In the genomic region with DNA sequence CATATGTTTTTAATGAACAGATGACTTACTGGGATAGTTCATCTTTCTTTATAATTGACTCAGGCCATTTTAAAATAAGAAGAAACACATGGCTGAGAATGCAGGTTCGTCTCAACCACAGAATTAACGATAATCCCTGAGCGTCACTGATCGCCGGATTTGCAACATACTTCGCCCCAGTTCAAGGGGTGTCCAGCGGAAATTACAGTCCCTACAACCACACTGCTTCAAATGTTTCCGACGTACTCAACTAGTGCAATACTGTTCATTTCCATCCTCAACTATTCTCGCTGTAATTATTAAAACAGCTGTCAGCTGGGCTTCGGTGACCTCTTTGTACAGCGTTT, we compare ENCODE assay signal across 8 mouse cellular contexts. TPM values are rescaled to one million over a fixed set of nuclear protein-coding genes. Genes with fewer than 3 reads are reported as not detected.
DNase-seq lines count a peak whose midpoint lies in the region; ATAC-seq and TF ChIP-seq lines count a peak whose summit lies in the region.

No protein-coding gene starts in this region.

- peak overlapping the region; percentile 95 for H3K4me3 ChIP-seq in kidney, embryonic 16.5 days (ENCODE audit: low read length)
- H3K4me3 ChIP-seq in brown adipose tissue, adult 24 weeks (ENCODE audit: insufficient read depth, low read depth, low read length), result peak overlapping the region; percentile 91
- peak overlapping the region; percentile 91 for H3K4me3 ChIP-seq in heart, embryonic 16.5 days (ENCODE audit: low read length)
- H3K4me3 ChIP-seq in lung, embryonic 15.5 days, result peak overlapping the region; percentile 98
- peak overlapping the region; percentile 91 for H3K4me3 ChIP-seq in small intestine, adult 2 months (ENCODE audit: low read depth, low read length)

- peak overlapping the region; percentile 86 for H3K4me2 ChIP-seq in kidney, embryonic 16.5 days (replicated peaks; ENCODE audit: low read depth, low read length)
- H3K4me2 ChIP-seq in heart, embryonic 16.5 days (ENCODE audit: low read depth, low read length), result peak overlapping the region; percentile 89
- H3K4me2 ChIP-seq in lung, embryonic 15.5 days, result peak overlapping the region; percentile 90

- 6% methylated on average over 12 of the region's 12 CpGs for WGBS in kidney, embryonic 16.5 days
- 6% methylated on average over 12 of the region's 12 CpGs for WGBS in heart, embryonic 16.5 days
- WGBS in lung, embryonic 15.5 days, result 7% methylated on average over 12 of the region's 12 CpGs
- 1% methylated on average over 12 of the region's 12 CpGs for WGBS in small intestine, adult 2 months

- H3K9me3 ChIP-seq in kidney, embryonic 16.5 days (ENCODE audit: low read length), result no peaks in the 10 kb centered on the region
- H3K9me3 ChIP-seq in heart, embryonic 16.5 days (replicated peaks; ENCODE audit: control insufficient read depth, low read length), result no peaks in the 10 kb centered on the region
- H3K9me3 ChIP-seq in lung, embryonic 15.5 days, result no peaks in the 10 kb centered on the region

- peaks cover 13% of the 10 kb centered on the region; the same call in 1 of the 2 replicates for H3K36me3 ChIP-seq in kidney, embryonic 16.5 days (ENCODE audit: insufficient read depth, low read length)
- H3K36me3 ChIP-seq in heart, embryonic 16.5 days (ENCODE audit: control insufficient read depth, insufficient read depth), result peaks cover 16% of the 10 kb centered on the region
- H3K36me3 ChIP-seq in lung, embryonic 15.5 days, result peaks cover 11% of the 10 kb centered on the region
- peaks cover 11% of the 10 kb centered on the region for H3K36me3 ChIP-seq in small intestine, adult 2 months (ENCODE audit: control insufficient read depth, insufficient read depth, low read length)

- H3K9ac ChIP-seq in kidney, embryonic 16.5 days (replicated peaks; ENCODE audit: low read length), result peak overlapping the region; percentile 86
- H3K9ac ChIP-seq in heart, embryonic 16.5 days (ENCODE audit: low read length), result peak overlapping the region; percentile 85
- H3K9ac ChIP-seq in lung, embryonic 15.5 days, result peak overlapping the region; percentile 70

- no peak for DNase-seq in kidney, postnatal 10 days
- no peak for DNase-seq in adipocyte (ENCODE audit: low spot score)
- DNase-seq in adrenal gland, postnatal 25 days, result no peak

- peaks cover 14% of the 10 kb centered on the region; the same call in 1 of the 2 replicates for H3K4me1 ChIP-seq in kidney, embryonic 16.5 days (ENCODE audit: insufficient read depth, low read length)
- H3K4me1 ChIP-seq in brown adipose tissue, adult 24 weeks (ENCODE audit: control insufficient read depth, insufficient read depth, insufficient read length, low read length), result peaks cover 3% of the 10 kb centered on the region; the same call in 1 of the 2 replicates
- H3K4me1 ChIP-seq in heart, embryonic 16.5 days (ENCODE audit: control insufficient read depth, insufficient read depth, low read length), result peaks cover 13% of the 10 kb centered on the region
- H3K4me1 ChIP-seq in lung, embryonic 15.5 days, result peaks cover 23% of the 10 kb centered on the region; the same call in 1 of the 2 replicates
- H3K4me1 ChIP-seq in small intestine, adult 2 months (ENCODE audit: control insufficient read depth, insufficient read depth, insufficient read length, low read length), result no peaks in the 10 kb centered on the region; the same call in 1 of the 2 replicates

- H3K27ac ChIP-seq in kidney, embryonic 16.5 days (ENCODE audit: low read length), result no peak overlapping the region
- H3K27ac ChIP-seq in brown adipose tissue, adult 24 weeks (replicated peaks; ENCODE audit: low read depth, low read length), result peak overlapping the region; percentile 69
- peak overlapping the region; percentile 91 for H3K27ac ChIP-seq in heart, embryonic 16.5 days (ENCODE audit: low read length)
- no peak overlapping the region for H3K27ac ChIP-seq in lung, embryonic 15.5 days
- peak overlapping the region; percentile 96 for H3K27ac ChIP-seq in small intestine, adult 2 months (ENCODE audit: insufficient read depth, low read depth, low read length)

- H3K27me3 ChIP-seq in kidney, embryonic 16.5 days (ENCODE audit: insufficient read depth, low read length), result no peaks in the 10 kb centered on the region
- no peaks in the 10 kb centered on the region for H3K27me3 ChIP-seq in heart, embryonic 16.5 days (ENCODE audit: control insufficient read depth, insufficient read depth, low read length)
- no peaks in the 10 kb centered on the region for H3K27me3 ChIP-seq in lung, embryonic 15.5 days
- no peaks in the 10 kb centered on the region for H3K27me3 ChIP-seq in small intestine, adult 2 months (ENCODE audit: control insufficient read depth, insufficient read depth, low read length)

- ATAC-seq in kidney, embryonic 16.5 days (ENCODE audit: low FRiP score, low TSS enrichment), result no peak
- ATAC-seq in heart, embryonic 16.5 days (replicated peaks; ENCODE audit: extremely low read depth, insufficient read depth, low FRiP score), result no peak
- no peak for ATAC-seq in lung, embryonic 15.5 days (ENCODE audit: borderline replicate concordance, extremely low read depth, low FRiP score, low TSS enrichment)

- no peak for TF ChIP-seq CTCF in small intestine, adult 2 months (IDR thresholded peaks at IDR 0.05; ENCODE audit: extremely low read depth, insufficient read length, insufficient replicate concordance, low read depth, low read length)

- TF ChIP-seq POLR2A in small intestine, adult 2 months (IDR thresholded peaks at IDR 0.05; ENCODE audit: low read depth, low read length), result no peak

RNA-seq across cellular contexts. Expression of gene Ankrd12, which starts 1.1 kb away (rescaled TPM):
- 24.1 and 28.0 TPM in 2 replicates for polyA plus RNA-seq in kidney, embryonic 16.5 days (2015; fragmentation: Nextera tagmentation; extraction: Ambion mirVana)
- 10.0 and 10.5 TPM in 2 replicates for polyA plus RNA-seq in brown adipose tissue, adult 24 weeks (2012; ENCODE audit: insufficient read depth, insufficient read length, missing spikeins)
- polyA plus RNA-seq in heart, embryonic 16.5 days (2015; fragmentation: Nextera tagmentation; extraction: Ambion mirVana), result 19.3 and 21.5 TPM in 2 replicates
- polyA plus RNA-seq in lung, embryonic 15.5 days (2015; fragmentation: Nextera tagmentation; extraction: Ambion mirVana), result 15.5 and 18.5 TPM in 2 replicates
- polyA plus RNA-seq in small intestine, adult 2 months (2012; rRNA removed), result 0.91 and 2.0 TPM in 2 replicates
- 25.3 and 33.4 TPM in 2 replicates for total RNA-seq in adrenal gland, postnatal 25 days (2021)

RNA-seq across cellular contexts. Expression of gene Ndufv2, which starts 25.6 kb away (rescaled TPM):
- 385 and 423 TPM in 2 replicates for polyA plus RNA-seq in kidney, embryonic 16.5 days (2015; fragmentation: Nextera tagmentation; extraction: Ambion mirVana)
- 2,020 and 2,029 TPM in 2 replicates for polyA plus RNA-seq in brown adipose tissue, adult 24 weeks (2012; ENCODE audit: insufficient read depth, insufficient read length, missing spikeins)
- 721 and 751 TPM in 2 replicates for polyA plus RNA-seq in heart, embryonic 16.5 days (2015; fragmentation: Nextera tagmentation; extraction: Ambion mirVana)
- 306 and 313 TPM in 2 replicates for polyA plus RNA-seq in lung, embryonic 15.5 days (2015; fragmentation: Nextera tagmentation; extraction: Ambion mirVana)
- 17.0 and 28.7 TPM in 2 replicates for polyA plus RNA-seq in small intestine, adult 2 months (2012; rRNA removed)
- total RNA-seq in adrenal gland, postnatal 25 days (2021), result 278 and 311 TPM in 2 replicates

RNA-seq across cellular contexts. Expression of gene Washc1, which starts 35.5 kb away (rescaled TPM):
- polyA plus RNA-seq in kidney, embryonic 16.5 days (2015; fragmentation: Nextera tagmentation; extraction: Ambion mirVana), result 45.6 and 50.7 TPM in 2 replicates
- polyA plus RNA-seq in brown adipose tissue, adult 24 weeks (2012; ENCODE audit: insufficient read depth, insufficient read length, missing spikeins), result 12.1 and 15.1 TPM in 2 replicates
- polyA plus RNA-seq in heart, embryonic 16.5 days (2015; fragmentation: Nextera tagmentation; extraction: Ambion mirVana), result 31.6 and 32.0 TPM in 2 replicates
- 36.8 and 37.4 TPM in 2 replicates for polyA plus RNA-seq in lung, embryonic 15.5 days (2015; fragmentation: Nextera tagmentation; extraction: Ambion mirVana)
- 11.6 and 32.3 TPM in 2 replicates for polyA plus RNA-seq in small intestine, adult 2 months (2012; rRNA removed)
- 35.9 and 43.4 TPM in 2 replicates for total RNA-seq in adrenal gland, postnatal 25 days (2021)

RNA-seq across cellular contexts. Expression of gene Ddx11, which starts 47.5 kb away (rescaled TPM):
- 22.4 and 25.4 TPM in 2 replicates for polyA plus RNA-seq in kidney, embryonic 16.5 days (2015; fragmentation: Nextera tagmentation; extraction: Ambion mirVana)
- 0.71 TPM in 1 of 2 replicates, not detected in the other for polyA plus RNA-seq in brown adipose tissue, adult 24 weeks (2012; ENCODE audit: insufficient read depth, insufficient read length, missing spikeins)
- 10.4 and 11.0 TPM in 2 replicates for polyA plus RNA-seq in heart, embryonic 16.5 days (2015; fragmentation: Nextera tagmentation; extraction: Ambion mirVana)
- polyA plus RNA-seq in lung, embryonic 15.5 days (2015; fragmentation: Nextera tagmentation; extraction: Ambion mirVana), result 22.6 and 28.7 TPM in 2 replicates
- 2.1 and 2.7 TPM in 2 replicates for polyA plus RNA-seq in small intestine, adult 2 months (2012; rRNA removed)
- total RNA-seq in adrenal gland, postnatal 25 days (2021), result 9.7 and 11.1 TPM in 2 replicates

Comparison
In these comparisons a context has a peak if more than half of its experiments do, and no peak if none do; other contexts are left out.
1. H3K27ac ChIP-seq: peak in brown adipose tissue, adult 24 weeks (single experiment), heart, embryonic 16.5 days (single experiment) and small intestine, adult 2 months (single experiment); none in kidney, embryonic 16.5 days (single experiment) and lung, embryonic 15.5 days (single experiment).
2. RNA of gene Ndufv2, which starts 25.6 kb away (polyA plus RNA-seq): 2,020 to 2,029 TPM in brown adipose tissue, adult 24 weeks, 721 to 751 TPM in heart, embryonic 16.5 days, 385 to 423 TPM in kidney, embryonic 16.5 days and 306 to 313 TPM in lung, embryonic 15.5 days; 17.0 to 28.7 TPM in small intestine, adult 2 months; every median in the first group is over 10 times any median in the second.
3. Peak in every context shown above with its lines, with median percentiles within 50 percentile points of each other: H3K4me2 ChIP-seq, H3K4me3 ChIP-seq and H3K9ac ChIP-seq.